26 mouse cellular contexts compared by ENCODE assay signal in genomic region chr8:66623361-66623760, GRCm38 (mm10).
DNase-seq lines count a peak whose midpoint lies in the region; ATAC-seq and TF ChIP-seq lines count a peak whose summit lies in the region.
"Had no signal": no experiment of that assay in that cellular context is flagged by ENCODE, and none has a peak within 500 bp of the region (broad histone marks: within the 10 kb centered on the region; RNA-seq: fewer than 3 reads in every experiment).

No protein-coding gene starts in this region.

- H3K4me1 ChIP-seq in hindbrain, postnatal 0 days (ENCODE audit: insufficient read depth, low read length) = no peaks in the 10 kb centered on the region
- H3K4me1 ChIP-seq in hindbrain, embryonic 11.5 days (replicated peaks; ENCODE audit: control insufficient read depth, insufficient read depth, low read length) = no peaks in the 10 kb centered on the region
- no peaks in the 10 kb centered on the region for H3K4me1 ChIP-seq in midbrain, embryonic 14.5 days (ENCODE audit: control insufficient read depth, insufficient read depth, low read length)
- H3K4me1 ChIP-seq in midbrain, embryonic 16.5 days (ENCODE audit: control insufficient read depth, insufficient read depth, low read length) = no peaks in the 10 kb centered on the region
- H3K4me1 ChIP-seq: hindbrain, embryonic 13.5 days; limb, embryonic 15.5 days; lung, embryonic 15.5 days; midbrain, embryonic 12.5 days had no signal

- DNase-seq in cerebellum, postnatal 10 days = peak; percentile 14 to 24
- peak; percentile 58 for DNase-seq in hindbrain, postnatal 0 days (ENCODE audit: low spot score)
- no peak for DNase-seq in hindbrain, embryonic 11.5 days (ENCODE audit: low spot score)
- DNase-seq in midbrain, embryonic 14.5 days = peak; percentile 43
- DNase-seq in gastrocnemius, postnatal 14 days = no peak
- DNase-seq in kidney, postnatal 10 days = no peak
- DNase-seq: adrenal gland, postnatal 14 days; cerebellum, adult 2 months; cerebellum, postnatal 25 days; kidney, adult 11 months; kidney, postnatal 25 days; right cerebral cortex, postnatal 4 days; thymus, adult 2 months; thymus, postnatal 36 days had no signal

- ATAC-seq in cerebellum, adult (ENCODE audit: insufficient number of reproducible peaks, low FRiP score, low TSS enrichment) = no peak
- no peak for ATAC-seq in hindbrain, postnatal 0 days
- ATAC-seq in hindbrain, embryonic 11.5 days (ENCODE audit: low FRiP score) = no peak
- no peak for ATAC-seq in midbrain, embryonic 14.5 days (ENCODE audit: low FRiP score, low TSS enrichment)
- ATAC-seq in midbrain, embryonic 16.5 days = no peak
- ATAC-seq: forebrain, embryonic 16.5 days; inflammation-experienced regulatory T-cells, adult 6 months; Patski had no signal

- H3K4me3 ChIP-seq in hindbrain, postnatal 0 days (ENCODE audit: low read length) = no peak overlapping the region
- H3K4me3 ChIP-seq in hindbrain, embryonic 11.5 days (ENCODE audit: low read depth, low read length) = no peak overlapping the region
- H3K4me3 ChIP-seq in midbrain, embryonic 14.5 days (replicated peaks; ENCODE audit: low read depth, low read length) = no peak overlapping the region
- no peak overlapping the region for H3K4me3 ChIP-seq in midbrain, embryonic 16.5 days (ENCODE audit: low read depth, low read length)
- H3K4me3 ChIP-seq: hindbrain, embryonic 13.5 days; limb, embryonic 15.5 days; lung, embryonic 15.5 days; midbrain, embryonic 12.5 days had no signal

- H3K4me2 ChIP-seq in hindbrain, postnatal 0 days (ENCODE audit: low read depth, low read length) = no peak overlapping the region
- H3K4me2 ChIP-seq in hindbrain, embryonic 11.5 days (replicated peaks; ENCODE audit: low read depth, low read length) = no peak overlapping the region
- H3K4me2 ChIP-seq in midbrain, embryonic 14.5 days (ENCODE audit: low read length) = no peak overlapping the region
- no peak overlapping the region for H3K4me2 ChIP-seq in midbrain, embryonic 16.5 days (ENCODE audit: low read length)
- H3K4me2 ChIP-seq: hindbrain, embryonic 13.5 days; limb, embryonic 15.5 days; lung, embryonic 15.5 days; midbrain, embryonic 12.5 days had no signal

- no peak for TF ChIP-seq CTCF in hindbrain, postnatal 0 days (IDR thresholded peaks at IDR 0.05; ENCODE audit: low read depth)

- 45% methylated on average over 3 of the region's 3 CpGs for WGBS in hindbrain, postnatal 0 days
- WGBS in hindbrain, embryonic 11.5 days = 84% methylated on average over 3 of the region's 3 CpGs
- 58% methylated on average over 3 of the region's 3 CpGs for WGBS in midbrain, embryonic 14.5 days
- 62% methylated on average over 3 of the region's 3 CpGs for WGBS in midbrain, embryonic 16.5 days

- H3K9me3 ChIP-seq in hindbrain, postnatal 0 days (ENCODE audit: low read length) = no peaks in the 10 kb centered on the region
- no peaks in the 10 kb centered on the region for H3K9me3 ChIP-seq in hindbrain, embryonic 11.5 days (ENCODE audit: control insufficient read depth, low read length)
- no peaks in the 10 kb centered on the region for H3K9me3 ChIP-seq in midbrain, embryonic 14.5 days (ENCODE audit: control insufficient read depth, low read length)
- no peaks in the 10 kb centered on the region for H3K9me3 ChIP-seq in midbrain, embryonic 16.5 days (replicated peaks; ENCODE audit: control insufficient read depth, low read length, poor library complexity, severe bottlenecking)
- H3K9me3 ChIP-seq: G1E; hindbrain, embryonic 13.5 days; limb, embryonic 15.5 days; lung, embryonic 15.5 days; midbrain, embryonic 12.5 days had no signal

- H3K27ac ChIP-seq in hindbrain, postnatal 0 days = no peak overlapping the region
- no peak overlapping the region for H3K27ac ChIP-seq in hindbrain, embryonic 11.5 days (ENCODE audit: low read depth, low read length)
- H3K27ac ChIP-seq in midbrain, embryonic 14.5 days (replicated peaks; ENCODE audit: low read depth, low read length) = no peak overlapping the region
- no peak overlapping the region for H3K27ac ChIP-seq in midbrain, embryonic 16.5 days (ENCODE audit: low read length)
- H3K27ac ChIP-seq: hindbrain, embryonic 13.5 days; limb, embryonic 15.5 days; liver, embryonic 14.5 days; lung, embryonic 15.5 days; midbrain, embryonic 12.5 days; stomach, postnatal 0 days had no signal

- H3K36me3 ChIP-seq in hindbrain, postnatal 0 days (ENCODE audit: insufficient read depth, low read length) = no peaks in the 10 kb centered on the region
- no peaks in the 10 kb centered on the region for H3K36me3 ChIP-seq in hindbrain, embryonic 11.5 days (ENCODE audit: control insufficient read depth, insufficient read depth, low read length)
- H3K36me3 ChIP-seq in midbrain, embryonic 14.5 days (ENCODE audit: control insufficient read depth, insufficient read depth, low read length) = no peaks in the 10 kb centered on the region
- H3K36me3 ChIP-seq in midbrain, embryonic 16.5 days (ENCODE audit: control insufficient read depth, insufficient read depth, low read length) = no peaks in the 10 kb centered on the region
- H3K36me3 ChIP-seq: G1E; hindbrain, embryonic 13.5 days; limb, embryonic 15.5 days; lung, embryonic 15.5 days; midbrain, embryonic 12.5 days had no signal

- no peaks in the 10 kb centered on the region for H3K27me3 ChIP-seq in hindbrain, postnatal 0 days (ENCODE audit: insufficient read depth, low read length)
- no peaks in the 10 kb centered on the region for H3K27me3 ChIP-seq in hindbrain, embryonic 11.5 days (ENCODE audit: control insufficient read depth, insufficient read depth, low read length)
- H3K27me3 ChIP-seq in midbrain, embryonic 14.5 days (ENCODE audit: control insufficient read depth, insufficient read depth, low read length) = no peaks in the 10 kb centered on the region
- no peaks in the 10 kb centered on the region for H3K27me3 ChIP-seq in midbrain, embryonic 16.5 days (ENCODE audit: control insufficient read depth, insufficient read depth, low read depth, low read length)
- H3K27me3 ChIP-seq: hindbrain, embryonic 13.5 days; limb, embryonic 15.5 days; lung, embryonic 15.5 days; midbrain, embryonic 12.5 days had no signal

- H3K9ac ChIP-seq in hindbrain, postnatal 0 days (replicated peaks; ENCODE audit: low read length) = no peak overlapping the region
- H3K9ac ChIP-seq in hindbrain, embryonic 11.5 days (ENCODE audit: low read depth, low read length) = no peak overlapping the region
- H3K9ac ChIP-seq in midbrain, embryonic 14.5 days (replicated peaks; ENCODE audit: low read length) = no peak overlapping the region
- H3K9ac ChIP-seq in midbrain, embryonic 16.5 days (ENCODE audit: low read depth, low read length) = no peak overlapping the region
- H3K9ac ChIP-seq: hindbrain, embryonic 13.5 days; limb, embryonic 15.5 days; liver, embryonic 14.5 days; lung, embryonic 15.5 days; midbrain, embryonic 12.5 days had no signal

- intact Hi-C loops in gastrocnemius, postnatal 14 days (cut with DNase I; ENCODE audit: low total_unique reads) = no loop called here

Comparison
In these comparisons a context has a peak if more than half of its experiments do, and no peak if none do; other contexts are left out.
1. DNase-seq: peak in cerebellum, postnatal 10 days (2 of 2), hindbrain, postnatal 0 days (single experiment) and midbrain, embryonic 14.5 days (single experiment); none in hindbrain, embryonic 11.5 days (single experiment), gastrocnemius, postnatal 14 days (single experiment) and kidney, postnatal 10 days (single experiment).